Mouse (Mus musculus) bone marrow macrophage, adult 2 months (primary cell): ENCODE results near the gene Mmp2.

ENCODE experiments used
- CTCF ChIP-seq: IDR thresholded peaks from 2 replicates; pipeline ENCODE4 v1.5.1; 2012; ENCODE audit warnings: low read depth, mild to moderate bottlenecking, low read length, moderate library complexity
- POLR2A ChIP-seq: IDR thresholded peaks from 2 replicates; pipeline ENCODE4 v1.6.1; 2012; ENCODE audit warnings: mild to moderate bottlenecking, low read depth, low read length, borderline replicate concordance

GRCm38 (mm10) chr8:92839876-92840275, 12.8 kb downstream of the Mmp2 start:
- TF ChIP-seq CTCF (no peak), POLR2A (no peak)
